Mouse (Mus musculus) heart, embryonic 14.5 days (tissue): Measurements from ENCODE around the gene Nme7. TPM values are rescaled to one million over a fixed set of nuclear protein-coding genes. Genes with fewer than 3 reads are reported as not detected.

Experiments
- ATAC-seq: fragments of 200-750 bp; cut with Nextera tagmentation; 2 replicates; pipeline ENCODE4 v1.8.0; 2017; ENCODE audit warnings: low read depth, moderate TSS enrichment; ENCODE audit not compliant: insufficient number of reproducible peaks, insufficient read depth, low FRiP score
- H3K27ac ChIP-seq, 2 experiments: fragments of 200-500 bp in 1 of 2; fragments of 300-500 bp in 1 of 2; sonication (generic) in 1 of 2; replicated peaks in 1 of 2; 2 replicates each; pipeline ENCODE4 v1.5.1; 2012 to 2014; ENCODE audit warnings: low read depth in 2 of 2, low read length in 2 of 2, control low read depth in 1 of 2, mild to moderate bottlenecking in 1 of 2, mixed read lengths in 1 of 2; ENCODE audit not compliant: control insufficient read depth in 1 of 2, insufficient read depth in 1 of 2
- H3K27me3 ChIP-seq: fragments of 300-500 bp; sonication (generic); 2 replicates; pipeline ENCODE4 v1.6.1; 2014; ENCODE audit warnings: mild to moderate bottlenecking, low read length, control low read depth; ENCODE audit not compliant: control insufficient read depth, insufficient read depth
- H3K36me3 ChIP-seq: fragments of 300-500 bp; sonication (generic); 2 replicates; pipeline ENCODE4 v1.6.1; 2014; ENCODE audit warnings: mild to moderate bottlenecking, control low read depth, low read length, mixed read lengths; ENCODE audit not compliant: control insufficient read depth, insufficient read depth
- H3K4me1 ChIP-seq, 2 experiments: fragments of 200-500 bp in 1 of 2; fragments of 300-500 bp in 1 of 2; sonication (generic) in 1 of 2; 2 replicates each; pipeline ENCODE4 v1.6.1; 2012 to 2014; ENCODE audit warnings: low read length in 2 of 2, control low read depth in 1 of 2, mixed read lengths in 1 of 2; ENCODE audit not compliant: control insufficient read depth in 2 of 2, insufficient read depth in 2 of 2
- H3K4me2 ChIP-seq: fragments of 300-500 bp; sonication (generic); 2 replicates; pipeline ENCODE4 v1.6.1; 2014; ENCODE audit warnings: mild to moderate bottlenecking, low read length
- H3K4me3 ChIP-seq, 2 experiments: fragments of 200-500 bp in 1 of 2; fragments of 300-500 bp in 1 of 2; sonication (generic) in 1 of 2; 2 replicates each; pipeline ENCODE4 v1.5.1; 2012 to 2014; ENCODE audit warnings: low read length in 2 of 2, mild to moderate bottlenecking in 2 of 2, control low read depth in 1 of 2, low read depth in 1 of 2, moderate library complexity in 1 of 2; ENCODE audit not compliant: control insufficient read depth in 1 of 2, insufficient read depth in 1 of 2
- H3K9ac ChIP-seq: fragments of 300-500 bp; sonication (generic); 2 replicates; pipeline ENCODE4 v1.6.1; 2014; ENCODE audit warnings: mild to moderate bottlenecking, low read length
- H3K9me3 ChIP-seq: fragments of 300-500 bp; sonication (generic); 2 replicates; pipeline ENCODE4 v1.6.1; 2016; ENCODE audit warnings: low read length, control low read depth; ENCODE audit not compliant: control insufficient read depth
- WGBS: fragments of 180-500 bp; shearing (Covaris S2); extraction: QIAGEN DNeasy Blood & Tissue Kit; methylation state at CpG from one replicate; pipeline ENCODE4 v1.1.7; 2014; 5-methylcytosine and 5-hydroxymethylcytosine counted together
- polyA plus RNA-seq: library from polyadenylated mRNA; unstranded; fragments of >200 nt; fragmentation: Nextera tagmentation; extraction: Ambion mirVana; gene quantifications from 2 replicates; pipeline ENCODE4 v1.2.1, GENCODE M21; 2014

The Nme7 gene
- polyA plus RNA-seq, 1 experiment from 2014 or later: 19.4 TPM

- H3K9me3 ChIP-seq: no peaks in the 10 kb centered on the region
- under 1% methylated on average over 35 of the region's 35 CpGs for WGBS
- no peaks in the 10 kb centered on the region for H3K27me3 ChIP-seq
- peak within 1 kb of the TSS; percentile 95 to 97 for H3K4me3 ChIP-seq
- H3K36me3 ChIP-seq: peaks cover 23% of the 10 kb centered on the region
- H3K4me1 ChIP-seq: peaks cover 0 to 4% of the 10 kb centered on the region in 2 experiments; a peak in 2 of 4 replicates
- H3K9ac ChIP-seq: peak within 1 kb of the TSS; percentile 88
- peak; percentile 97 for ATAC-seq
- H3K4me2 ChIP-seq: peak within 1 kb of the TSS; percentile 83
- H3K27ac ChIP-seq: peak within 1 kb of the TSS; percentile 77 to 82
These were observed 3.3 kb downstream of the Nme7 start, which contains the start of gene Blzf1 for GRCm38 (mm10) chr1:164307124-164307751. TSS of gene Blzf1 (minus strand) at chr1:164307489.

- WGBS: 12% methylated on average over 10 of the region's 10 CpGs
- H3K9me3 ChIP-seq: no peaks in the 10 kb centered on the region
- H3K36me3 ChIP-seq: peaks cover 21% of the 10 kb centered on the region
- H3K27me3 ChIP-seq: no peaks in the 10 kb centered on the region
- peak overlapping the region; percentile 83 for H3K4me2 ChIP-seq
- no peak overlapping the region for H3K27ac ChIP-seq
- ATAC-seq: no peak
- H3K4me3 ChIP-seq: peak overlapping the region; percentile 95 to 97
- peaks cover 0 to 4% of the 10 kb centered on the region in 2 experiments; a peak in 2 of 4 replicates for H3K4me1 ChIP-seq
- peak overlapping the region; percentile 88 for H3K9ac ChIP-seq
These were observed 4.0 kb downstream of the Nme7 start for GRCm38 (mm10) chr1:164307922-164308321.

- H3K27ac ChIP-seq: no peak overlapping the region
- no peak overlapping the region for H3K4me2 ChIP-seq
- WGBS: 83% methylated on average over 5 of the region's 5 CpGs
- no peak overlapping the region for H3K4me3 ChIP-seq
- peaks cover 5 to 9% of the 10 kb centered on the region in 2 experiments; a peak in 2 of 4 replicates for H3K4me1 ChIP-seq
- no peaks in the 10 kb centered on the region for H3K27me3 ChIP-seq
- H3K36me3 ChIP-seq: peaks cover 18% of the 10 kb centered on the region; the same call in 1 of the 2 replicates
- ATAC-seq: no peak
- H3K9me3 ChIP-seq: no peaks in the 10 kb centered on the region
- no peak overlapping the region for H3K9ac ChIP-seq
These were observed 10.2 kb downstream of the Nme7 start for GRCm38 (mm10) chr1:164314085-164314484.

- Histone ChIP-seq H3K4me3 (no peak overlapping the region), H3K27ac (no peak overlapping the region), H3K36me3 (peaks cover 18% of the 10 kb centered on the region; the same call in 1 of the 2 replicates), H3K4me1 (peaks cover 10 to 21% of the 10 kb centered on the region in 2 experiments), H3K9me3 (no peaks in the 10 kb centered on the region), H3K27me3 (no peaks in the 10 kb centered on the region), H3K9ac (no peak overlapping the region), H3K4me2 (no peak overlapping the region)
- WGBS: 70% methylated on average over 8 of the region's 8 CpGs
- no peak for ATAC-seq
These were observed 11.3 kb downstream of the Nme7 start for GRCm38 (mm10) chr1:164315266-164315665.

GRCm38 (mm10) chr1:164316697-164317096 is 12.8 kb downstream of the Nme7 start:
- no peak overlapping the region for H3K4me3 ChIP-seq
- no peak overlapping the region for H3K9ac ChIP-seq
- no peak overlapping the region for H3K4me2 ChIP-seq
- H3K4me1 ChIP-seq: peaks cover 19 to 31% of the 10 kb centered on the region in 2 experiments
- ATAC-seq: no peak
- peaks cover 13% of the 10 kb centered on the region; the same call in 1 of the 2 replicates for H3K36me3 ChIP-seq
- H3K9me3 ChIP-seq: no peaks in the 10 kb centered on the region
- H3K27me3 ChIP-seq: no peaks in the 10 kb centered on the region
- no peak overlapping the region for H3K27ac ChIP-seq
- WGBS: 26% methylated on average over 3 of the region's 3 CpGs

GRCm38 (mm10) chr1:164317261-164317660 is 13.3 kb downstream of the Nme7 start:
- H3K27ac ChIP-seq: no peak overlapping the region
- no peaks in the 10 kb centered on the region for H3K9me3 ChIP-seq
- peaks cover 19 to 32% of the 10 kb centered on the region in 2 experiments for H3K4me1 ChIP-seq
- H3K4me2 ChIP-seq: no peak overlapping the region
- H3K9ac ChIP-seq: no peak overlapping the region; the same call in 1 of the 2 replicates
- H3K27me3 ChIP-seq: no peaks in the 10 kb centered on the region
- WGBS: 48% methylated on average over 9 of the region's 9 CpGs
- peaks cover 13% of the 10 kb centered on the region; the same call in 1 of the 2 replicates for H3K36me3 ChIP-seq
- H3K4me3 ChIP-seq: no peak overlapping the region
- no peak for ATAC-seq

- Histone ChIP-seq H3K4me1 (peaks cover 19 to 32% of the 10 kb centered on the region in 2 experiments), H3K4me3 (no peak overlapping the region), H3K27me3 (no peaks in the 10 kb centered on the region), H3K27ac (no peak overlapping the region), H3K9ac (no peak overlapping the region), H3K9me3 (no peaks in the 10 kb centered on the region), H3K4me2 (no peak overlapping the region), H3K36me3 (peaks cover 6% of the 10 kb centered on the region; the same call in 1 of the 2 replicates)
- ATAC-seq: no peak
- 97% methylated on average over 5 of the region's 5 CpGs for WGBS
These were observed 14.6 kb downstream of the Nme7 start for GRCm38 (mm10) chr1:164318474-164318873.
